Mouse (Mus musculus): Measurements from ENCODE around the gene Hyal2. TPM values are rescaled to one million over a fixed set of nuclear protein-coding genes. Genes with fewer than 3 reads are reported as not detected.
"Not testable (repeated sequence)": the region's sequence is repeated elsewhere in the genome, so short reads cannot be mapped to it uniquely, and the experiment has no call there.

The Hyal2 gene
- total RNA-seq, 2 experiments from 2014 or later = 9.3 to 10.1 TPM

DNA sequence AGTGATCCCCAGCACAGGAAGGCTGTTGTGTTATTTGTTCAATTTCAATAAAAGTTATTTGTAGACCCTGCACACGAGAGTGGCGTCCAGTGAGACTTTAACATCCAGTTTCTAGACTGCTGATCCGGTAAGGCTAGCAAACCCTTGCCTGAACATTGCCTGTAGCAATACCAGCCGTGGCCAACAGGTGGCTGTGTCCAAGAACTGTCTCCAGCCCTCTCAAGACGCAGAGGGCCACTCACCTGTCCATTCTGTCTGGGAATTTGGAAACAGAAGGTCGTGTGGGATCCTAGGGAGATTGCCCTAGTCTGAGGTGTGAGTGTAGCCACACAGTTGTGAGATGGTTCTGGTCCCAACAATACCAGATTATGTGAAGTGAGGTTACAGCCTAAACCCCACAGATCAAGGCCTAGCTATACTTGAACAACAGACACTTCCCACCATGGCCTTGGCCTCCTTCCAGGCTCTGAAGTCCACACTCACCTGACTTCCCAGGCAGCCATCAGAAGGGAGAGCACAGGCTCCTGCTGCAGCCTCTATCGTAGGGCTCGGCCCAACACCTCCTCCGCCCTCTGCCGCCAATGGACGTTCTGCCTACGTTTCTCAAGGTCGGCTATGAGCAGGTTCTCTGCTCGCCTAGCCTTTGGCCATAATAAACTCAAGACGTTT is 1.6 kb upstream of the Hyal2 start:
- intact Hi-C loops (cut with DNase I) = no loop called here
- DNase-seq (ENCODE audit: low spot score in 2 of 2) = peak; percentile 71 to 76

DNA sequence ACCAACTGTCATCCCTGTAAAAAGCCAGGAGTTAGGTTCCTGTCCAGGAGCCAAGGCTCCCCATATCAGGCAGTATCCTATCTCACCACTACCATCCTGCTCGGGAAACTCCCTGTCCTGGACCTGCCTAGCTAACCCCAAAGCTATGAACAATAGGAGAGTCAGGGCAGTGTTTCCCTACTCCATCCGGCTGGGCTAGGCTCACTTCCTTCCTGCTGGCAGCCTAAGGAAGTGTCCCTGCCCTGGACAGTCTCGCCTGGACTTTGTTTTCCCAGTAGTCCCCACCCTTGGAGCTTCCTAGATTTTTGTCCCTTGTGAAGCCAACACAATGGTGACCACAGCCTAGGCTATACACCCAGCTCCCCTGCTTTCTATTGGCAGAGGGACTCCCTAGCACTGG is 890 bp upstream of the Hyal2 start:
- no peak for DNase-seq (ENCODE audit: low spot score in 2 of 2)
- intact Hi-C loops (cut with DNase I) = no loop called here

DNA sequence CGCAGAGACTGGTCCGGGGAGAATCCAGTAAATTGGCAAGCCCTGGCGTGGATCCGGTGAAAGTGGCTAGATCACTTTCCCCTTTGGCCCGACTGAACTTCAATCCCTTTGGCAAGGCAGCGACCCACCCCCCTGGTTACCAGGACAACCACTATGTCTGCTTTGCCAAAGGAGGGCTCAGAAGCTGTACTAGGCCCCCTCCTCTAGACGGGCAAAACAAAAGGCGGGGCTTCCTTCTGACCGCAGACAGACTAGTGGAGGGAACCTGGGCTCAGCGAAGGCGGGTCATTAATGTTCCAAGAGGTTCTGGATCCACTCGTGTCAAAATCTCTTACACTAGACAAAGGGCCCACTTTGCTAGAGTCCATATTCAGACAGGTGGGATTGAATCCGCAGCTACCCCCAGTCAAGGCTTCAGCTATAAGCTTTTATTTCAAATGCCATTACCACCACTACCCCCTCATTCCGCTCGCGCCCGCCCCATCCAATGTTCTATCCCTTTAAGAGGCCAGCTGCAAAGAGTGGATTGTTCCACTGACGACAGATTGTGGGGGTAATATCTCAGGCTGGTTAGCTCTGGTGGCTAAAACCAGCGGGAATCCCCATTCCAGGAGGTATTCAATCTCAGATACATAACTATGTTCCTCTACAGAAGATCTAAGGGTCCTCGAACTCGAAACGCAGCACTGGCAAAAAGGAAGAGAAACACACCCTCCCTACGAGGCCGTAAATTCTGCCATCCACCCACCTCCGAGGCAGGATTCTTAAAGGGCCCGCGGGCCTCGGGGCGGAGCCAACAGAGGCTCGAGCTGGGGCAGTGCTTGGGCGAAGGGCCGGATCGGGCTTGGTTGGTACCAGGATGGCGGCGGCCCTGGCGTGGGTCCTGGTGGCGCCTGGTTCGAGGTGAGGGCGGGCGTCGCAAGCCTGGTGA is 851 bp downstream of the Hyal2 start:
- intact Hi-C loops (cut with DNase I) = no loop called here

DNA sequence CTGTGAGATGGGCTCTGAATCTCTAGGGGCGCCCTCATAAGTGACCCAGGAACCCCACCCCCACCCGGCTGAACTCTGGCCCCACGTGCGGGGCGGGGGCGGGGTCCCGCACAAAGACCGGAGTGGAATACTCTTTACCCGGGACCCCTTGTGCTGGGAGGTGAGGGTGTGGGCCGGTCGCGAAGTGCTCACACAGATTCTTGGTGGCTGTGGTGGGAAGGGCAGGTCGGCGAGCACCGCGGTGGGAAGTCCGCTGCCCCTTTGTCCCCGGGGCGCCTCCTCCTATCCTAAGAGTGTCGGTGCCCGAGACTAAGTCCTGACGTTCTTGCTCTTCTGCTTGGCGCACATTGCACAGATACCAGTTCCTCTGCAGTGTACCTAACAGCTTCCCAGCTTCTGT is 1.5 kb downstream of the Hyal2 start:
- peak in 1 of 2 experiments; percentile 32 for DNase-seq (ENCODE audit: low spot score in 2 of 2)
- intact Hi-C loops (cut with DNase I) = no loop called here

More for the DNA sequence above, 851 bp downstream of the Hyal2 start:
- peak; percentile 78 to 83 for DNase-seq (ENCODE audit: low spot score in 2 of 2)

- no peak for DNase-seq (ENCODE audit: low spot score in 2 of 2)
Observed at GRCm38 (mm10) chr9:107570016-107570415, 2.3 kb downstream of the Hyal2 start.

GRCm38 (mm10) chr9:107570845-107571244 is 3.1 kb downstream of the Hyal2 start:
- intact Hi-C loops (cut with DNase I) = no loop called here
- DNase-seq (ENCODE audit: low spot score in 2 of 2) = no peak

More at GRCm38 (mm10) chr9:107570016-107570415, 2.3 kb downstream of the Hyal2 start:
- intact Hi-C loops (cut with DNase I) = no loop called here

DNA sequence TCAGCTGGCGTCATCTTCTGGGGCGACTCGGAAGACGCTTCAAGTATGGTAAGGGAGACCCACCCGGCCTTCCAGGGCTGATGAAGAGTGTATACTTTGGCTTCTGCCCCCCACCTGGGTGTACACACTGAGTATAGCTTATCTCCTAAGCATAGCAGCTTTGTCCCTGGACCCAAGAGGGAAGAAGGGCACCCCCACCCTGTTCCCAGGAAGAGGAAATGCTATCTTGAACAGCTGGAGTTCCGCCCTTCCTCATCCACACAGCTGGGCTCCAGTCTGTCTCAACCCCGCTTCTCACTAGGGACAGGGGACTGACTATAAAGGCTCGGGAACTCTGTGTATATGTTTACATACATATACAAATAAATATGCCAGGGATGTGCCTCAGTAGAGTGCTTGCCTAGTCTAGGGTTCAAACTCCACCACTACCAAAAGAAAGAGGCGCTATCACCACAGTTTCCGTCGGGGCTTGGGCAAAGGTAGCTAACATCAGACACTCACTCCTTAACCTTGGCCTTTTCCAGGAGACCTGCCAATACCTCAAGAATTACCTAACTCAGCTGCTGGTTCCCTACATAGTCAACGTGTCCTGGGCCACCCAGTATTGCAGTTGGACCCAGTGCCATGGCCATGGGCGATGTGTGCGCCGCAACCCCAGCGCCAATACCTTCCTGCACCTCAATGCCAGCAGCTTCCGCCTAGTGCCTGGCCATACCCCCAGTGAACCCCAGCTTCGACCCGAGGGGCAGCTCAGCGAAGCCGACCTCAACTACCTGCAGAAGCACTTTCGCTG is 4.0 kb downstream of the Hyal2 start:
- intact Hi-C loops (cut with DNase I) = no loop called here
- DNase-seq (ENCODE audit: low spot score in 2 of 2) = no peak

DNA sequence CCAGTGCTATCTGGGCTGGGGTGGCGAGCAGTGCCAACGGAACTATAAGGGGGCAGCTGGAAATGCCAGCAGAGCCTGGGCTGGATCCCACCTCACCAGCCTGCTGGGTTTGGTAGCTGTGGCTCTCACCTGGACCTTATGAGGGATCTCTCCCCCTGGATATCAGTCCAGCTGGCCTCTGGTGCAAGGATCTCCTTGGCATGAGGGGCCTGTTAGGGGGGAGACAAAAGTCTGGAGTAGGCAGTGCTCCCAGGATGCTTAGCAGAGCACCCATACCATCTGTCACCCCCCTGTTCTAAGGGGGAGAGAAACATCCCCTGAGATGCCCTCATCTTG is 4.5 kb downstream of the Hyal2 start:
- intact Hi-C loops (cut with DNase I) = no loop called here
- no peak for DNase-seq (ENCODE audit: low spot score in 2 of 2)

DNA sequence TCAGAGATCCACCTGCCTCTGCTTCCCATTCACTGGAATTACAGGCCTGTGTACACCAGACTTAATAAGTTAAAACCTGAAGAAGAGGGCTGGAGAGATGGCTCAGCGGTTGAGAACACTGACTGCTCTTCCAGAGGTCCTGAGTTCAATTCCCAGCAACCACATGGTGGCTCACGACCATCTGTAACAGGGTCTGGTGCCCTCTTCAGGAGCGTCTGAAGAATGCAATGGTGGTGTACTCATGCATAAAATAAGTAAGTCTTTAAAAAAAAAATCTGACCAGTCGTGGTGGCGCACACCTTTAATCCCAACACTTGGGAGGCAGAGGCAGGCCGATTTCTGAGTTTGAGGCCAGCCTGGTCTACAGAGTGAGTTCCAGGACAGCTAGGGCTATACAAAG is 6.0 kb downstream of the Hyal2 start:
- intact Hi-C loops (cut with DNase I); DNase-seq (ENCODE audit: low spot score in 2 of 2): not testable (repeated sequence)

GRCm38 (mm10) chr9:107575579-107576356 is 8.0 kb downstream of the Hyal2 start:
- intact Hi-C loops (cut with DNase I) = no loop called here
- DNase-seq (ENCODE audit: low spot score in 2 of 2) = no peak

DNA sequence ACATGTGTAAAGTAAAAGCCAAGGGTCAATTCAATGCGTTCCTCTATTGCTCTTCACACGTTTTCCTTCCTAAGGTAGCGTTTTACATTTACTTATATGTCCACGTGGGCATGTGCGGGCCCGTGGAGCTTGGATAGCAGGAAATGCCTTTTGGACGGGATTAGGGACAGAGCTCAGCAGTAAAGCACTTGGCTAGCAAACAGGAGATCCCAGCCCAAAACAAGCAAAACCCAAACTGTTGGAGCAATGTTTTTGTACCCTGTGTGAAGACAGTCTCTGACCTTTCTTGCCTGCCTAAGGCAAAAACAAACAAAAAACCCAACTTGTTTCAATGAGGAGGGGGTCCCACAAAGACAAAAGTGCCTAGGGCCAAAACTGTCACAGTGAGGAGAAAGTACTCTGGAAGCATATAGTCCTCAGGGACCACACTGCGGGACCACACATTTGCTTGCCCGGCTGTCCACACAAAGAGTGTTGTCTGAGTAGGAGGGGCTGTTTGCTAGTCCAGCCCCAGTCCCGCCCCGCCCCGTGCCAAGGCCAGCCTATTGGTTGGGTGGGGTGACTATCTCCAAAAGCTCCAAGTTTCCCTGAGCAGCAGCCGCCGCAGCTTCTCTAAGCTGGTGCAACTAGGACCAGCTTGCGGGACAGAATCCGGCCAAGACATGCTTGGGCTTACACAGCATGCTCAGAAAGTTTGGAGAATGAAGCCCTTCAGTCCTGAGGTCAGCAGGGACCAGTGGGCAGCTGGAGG is 8.8 kb downstream of the Hyal2 start, which contains the start of gene Hyal1:
TSS of gene Hyal1 (plus strand) at position 571 of the 751 bp plus-strand sequence.
- peak in 1 of 2 experiments; percentile 43 for DNase-seq (ENCODE audit: low spot score in 2 of 2)

DNA sequence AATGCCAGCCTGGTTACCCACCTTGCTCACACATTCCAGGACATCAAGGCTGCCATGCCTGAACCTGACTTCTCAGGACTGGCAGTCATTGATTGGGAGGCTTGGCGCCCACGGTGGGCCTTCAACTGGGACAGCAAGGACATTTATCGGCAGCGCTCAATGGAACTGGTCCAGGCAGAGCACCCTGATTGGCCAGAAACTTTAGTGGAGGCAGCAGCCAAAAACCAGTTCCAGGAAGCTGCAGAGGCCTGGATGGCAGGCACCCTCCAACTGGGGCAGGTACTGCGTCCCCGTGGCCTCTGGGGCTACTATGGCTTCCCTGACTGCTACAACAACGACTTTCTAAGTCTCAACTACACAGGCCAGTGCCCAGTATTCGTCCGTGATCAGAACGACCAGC is 10.1 kb downstream of the Hyal2 start:
- DNase-seq (ENCODE audit: low spot score in 2 of 2) = no peak
- intact Hi-C loops (cut with DNase I) = no loop called here

More for the DNA sequence above, 8.8 kb downstream of the Hyal2 start, which contains the start of gene Hyal1:
- intact Hi-C loops (cut with DNase I) = no loop called here

DNA sequence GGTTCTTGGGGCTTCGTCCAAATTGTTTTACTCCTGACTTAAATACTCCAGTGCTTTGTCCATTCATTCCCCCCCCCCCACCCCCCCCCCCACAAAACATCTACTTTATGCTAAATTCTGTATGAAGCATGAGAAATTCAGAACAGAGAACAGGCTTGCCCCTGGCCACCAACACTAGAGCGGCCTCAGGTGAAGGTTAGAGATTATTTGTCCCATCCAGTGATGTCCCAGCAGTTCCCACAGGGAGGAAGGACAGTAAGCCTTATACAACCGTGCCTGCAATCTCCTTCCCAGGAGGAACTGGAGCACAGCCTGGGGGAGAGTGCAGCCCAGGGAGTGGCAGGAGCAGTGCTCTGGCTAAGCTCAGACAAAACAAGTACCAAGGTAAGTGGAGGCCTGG is 10.8 kb downstream of the Hyal2 start, which contains the start of gene Naa80:
TSS of gene Naa80 (plus strand) at position 301 of the 400 bp plus-strand sequence.
- intact Hi-C loops (cut with DNase I) = no loop called here
- no peak for DNase-seq (ENCODE audit: low spot score in 2 of 2)

DNA sequence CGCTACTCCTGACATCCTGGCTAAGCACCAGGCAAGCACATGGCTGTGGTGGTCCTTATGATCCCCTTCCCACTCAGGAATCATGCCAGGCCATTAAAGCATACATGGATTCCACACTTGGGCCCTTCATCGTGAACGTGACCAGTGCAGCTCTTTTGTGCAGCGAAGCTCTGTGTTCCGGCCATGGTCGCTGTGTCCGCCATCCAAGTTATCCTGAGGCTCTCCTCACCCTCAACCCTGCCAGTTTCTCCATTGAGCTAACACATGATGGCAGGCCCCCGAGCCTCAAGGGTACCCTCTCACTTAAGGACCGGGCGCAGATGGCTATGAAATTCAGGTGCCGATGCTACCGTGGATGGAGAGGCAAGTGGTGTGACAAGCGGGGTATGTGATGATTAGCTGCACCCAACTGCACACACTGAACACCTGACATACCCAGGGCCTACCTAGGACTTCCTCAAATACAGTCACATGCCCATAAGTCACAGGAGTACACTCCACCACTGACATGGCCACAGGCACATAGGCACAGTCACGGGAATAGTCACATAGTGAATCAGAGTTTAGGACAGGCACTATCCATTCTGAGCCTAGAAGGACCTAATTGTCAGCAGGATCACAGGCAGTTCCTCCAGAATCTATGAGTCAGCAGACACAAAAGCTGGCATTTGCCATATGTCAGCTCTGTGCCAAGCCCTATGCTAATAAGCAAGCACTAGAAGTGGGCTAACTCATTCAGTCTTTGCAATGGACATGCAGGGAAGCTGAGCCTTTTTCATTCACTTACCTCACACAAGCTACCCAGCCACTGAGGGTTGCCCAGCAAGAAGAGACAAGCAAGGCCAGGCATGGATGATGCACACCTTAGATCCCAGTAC is 11.5 kb downstream of the Hyal2 start:
- intact Hi-C loops (cut with DNase I) = no loop called here

DNA sequence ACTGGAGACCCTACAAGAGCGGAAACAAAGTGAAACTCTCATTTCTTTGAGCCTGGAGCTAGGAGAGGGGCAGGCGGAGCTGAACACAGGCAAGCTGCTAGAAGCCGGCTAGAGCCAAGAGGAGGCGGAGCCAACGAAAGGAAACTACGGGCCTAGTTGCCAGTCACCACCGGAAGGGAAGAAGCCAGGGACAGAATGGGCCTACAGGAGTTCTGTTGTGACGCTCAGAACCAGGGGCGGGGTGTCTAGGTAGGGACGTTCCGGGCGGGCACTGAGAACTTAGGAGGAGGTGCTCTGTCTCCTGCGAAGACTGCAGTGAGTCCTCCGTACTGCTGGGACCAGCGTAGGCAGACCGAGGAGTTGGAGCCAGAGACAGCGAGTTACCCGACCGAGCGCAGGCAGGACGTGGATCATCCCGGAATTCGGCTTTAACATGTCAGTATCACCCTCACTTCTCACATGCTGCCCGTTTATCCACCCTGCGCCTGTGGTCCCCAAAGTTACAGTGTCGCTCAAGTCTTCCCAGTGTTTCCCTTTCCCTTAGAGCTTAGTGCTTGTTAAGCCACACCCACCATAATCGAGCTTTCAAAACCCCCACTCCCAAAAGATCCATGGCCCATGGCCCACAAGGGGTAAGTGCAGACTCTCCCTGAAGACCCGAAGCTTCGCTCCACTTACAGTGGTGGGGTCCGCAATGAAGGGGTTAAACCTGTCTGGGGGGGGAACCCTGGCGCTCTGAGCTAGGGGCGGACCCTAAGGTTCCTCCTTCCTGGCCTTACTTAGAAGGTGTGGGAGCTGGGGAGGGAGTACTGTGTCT is 13.0 kb downstream of the Hyal2 start, which contains the start of gene Hyal3:
TSS of gene Hyal3 (plus strand) at position 318 of the 817 bp plus-strand sequence.
- peak; percentile 89 to 96 for DNase-seq (ENCODE audit: low spot score in 2 of 2)
- intact Hi-C loops (cut with DNase I) = no loop called here

More for the DNA sequence above, 11.5 kb downstream of the Hyal2 start:
- DNase-seq (ENCODE audit: low spot score in 2 of 2) = no peak

- DNase-seq (ENCODE audit: low spot score in 2 of 2) = no peak
- intact Hi-C loops (cut with DNase I) = no loop called here
Observed at GRCm38 (mm10) chr9:107581584-107581983, 13.8 kb downstream of the Hyal2 start.
